Mouse (Mus musculus): Measurements from ENCODE around the gene Mgp. TPM values are rescaled to one million over a fixed set of nuclear protein-coding genes. Genes with fewer than 3 reads are reported as not detected.

Gene Mgp
- polyA plus RNA-seq, 1 experiment from 2014 or later, result 30.1 TPM

Other genes starting within 250 kb of the Mgp start
- gene Plbd1, start 213.9 kb downstream of the Mgp start, polyA plus RNA-seq (2015; fragmentation: Nextera tagmentation; extraction: Ambion mirVana), result 0.59 and 1.2 TPM in 2 replicates
- gene Gucy2c, start 94.1 kb downstream of the Mgp start, polyA plus RNA-seq (2015; fragmentation: Nextera tagmentation; extraction: Ambion mirVana), result 0.15 and 0.28 TPM in 2 replicates
- 0.40 and 0.56 TPM in 2 replicates for gene Hist4h4, start 71.4 kb downstream of the Mgp start, polyA plus RNA-seq (2015; fragmentation: Nextera tagmentation; extraction: Ambion mirVana)
- gene H2afj, start 67.6 kb downstream of the Mgp start, polyA plus RNA-seq (2015; fragmentation: Nextera tagmentation; extraction: Ambion mirVana), result 108 and 135 TPM in 2 replicates
- gene BC049715, start 48.2 kb downstream of the Mgp start, polyA plus RNA-seq (2015; fragmentation: Nextera tagmentation; extraction: Ambion mirVana), result 1.1 and 1.3 TPM in 2 replicates
- 79.6 and 85.0 TPM in 2 replicates for gene Wbp11, start 47.6 kb downstream of the Mgp start, polyA plus RNA-seq (2015; fragmentation: Nextera tagmentation; extraction: Ambion mirVana)
- gene Smco3, start 40.4 kb downstream of the Mgp start, polyA plus RNA-seq (2015; fragmentation: Nextera tagmentation; extraction: Ambion mirVana), result 1.7 and 2.1 TPM in 2 replicates
- 0.34 and 0.59 TPM in 2 replicates for gene Art4, start 18.1 kb downstream of the Mgp start, polyA plus RNA-seq (2015; fragmentation: Nextera tagmentation; extraction: Ambion mirVana)
- gene Erp27, start 46.4 kb upstream of the Mgp start, polyA plus RNA-seq (2015; fragmentation: Nextera tagmentation; extraction: Ambion mirVana), result not detected in 2 replicates
- gene Pde6h, start 48.0 kb upstream of the Mgp start, polyA plus RNA-seq (2015; fragmentation: Nextera tagmentation; extraction: Ambion mirVana), result not detected in 2 replicates
- 16.6 and 19.8 TPM in 2 replicates for gene Arhgdib, start 66.1 kb upstream of the Mgp start, polyA plus RNA-seq (2015; fragmentation: Nextera tagmentation; extraction: Ambion mirVana)